Mouse (Mus musculus): ENCODE data around the gene Gna14.

Gna14 gene

DNA sequence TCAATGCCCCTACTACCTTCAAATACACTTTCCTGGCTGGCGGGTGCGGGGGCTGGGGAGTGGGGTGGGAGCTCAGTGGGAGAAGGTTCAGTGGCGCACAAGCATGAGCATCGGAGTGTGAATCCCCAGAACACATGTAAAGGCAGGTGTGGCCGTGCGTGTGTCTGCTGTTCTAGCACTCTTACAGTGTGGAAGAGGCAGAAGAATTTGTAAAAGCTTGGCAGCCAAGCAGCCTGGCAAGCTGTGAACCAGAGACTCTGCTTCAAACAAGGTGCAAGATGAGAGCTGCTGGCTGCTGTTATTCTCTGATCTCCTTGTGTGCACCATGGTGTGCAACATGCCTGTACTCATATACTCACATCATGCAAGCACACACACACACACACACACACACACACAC lies 11.1 kb downstream of the Gna14 start:
- POLR2A ChIA-PET, result interaction anchor here in 1 of 4 experiments (0.6 to 0.9 kb wide), 2 partner anchors 11 to 296 kb away, joined by 3 to 4 read pairs; partner anchors contain the start of gene Gna14
- CTCF ChIA-PET, result interaction anchor here in 1 of 4 experiments (1.1 kb wide), 1 partner anchor 11 kb away, joined by 3 read pairs; the partner anchor contains the start of gene Gna14

- ChIA-PET POLR2A (no interaction called here), CTCF (no interaction called here)
Observed at GRCm38 (mm10) chr19:16447832-16448621, 12.5 kb downstream of the Gna14 start.

DNA sequence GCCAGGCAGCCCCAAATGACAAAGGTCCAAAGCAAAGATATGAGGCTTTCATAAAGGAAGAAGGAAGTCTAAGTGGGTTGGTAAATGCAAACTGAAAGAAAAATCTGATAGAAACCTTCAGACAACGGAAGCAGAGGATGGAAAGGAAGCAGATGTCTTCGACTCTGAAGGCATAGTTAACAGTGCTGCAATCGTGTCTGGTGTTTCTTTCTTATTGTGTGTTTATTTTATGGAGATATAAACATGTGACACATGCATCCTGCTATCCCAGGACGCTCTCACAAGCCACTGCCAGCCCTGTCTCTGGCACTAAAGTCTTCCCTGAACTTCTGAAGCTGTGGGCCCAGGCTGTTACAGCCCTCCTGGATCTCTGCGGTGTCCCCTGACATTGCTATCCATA lies 13.2 kb downstream of the Gna14 start:
- ChIA-PET CTCF (no interaction called here), POLR2A (no interaction called here)

DNA sequence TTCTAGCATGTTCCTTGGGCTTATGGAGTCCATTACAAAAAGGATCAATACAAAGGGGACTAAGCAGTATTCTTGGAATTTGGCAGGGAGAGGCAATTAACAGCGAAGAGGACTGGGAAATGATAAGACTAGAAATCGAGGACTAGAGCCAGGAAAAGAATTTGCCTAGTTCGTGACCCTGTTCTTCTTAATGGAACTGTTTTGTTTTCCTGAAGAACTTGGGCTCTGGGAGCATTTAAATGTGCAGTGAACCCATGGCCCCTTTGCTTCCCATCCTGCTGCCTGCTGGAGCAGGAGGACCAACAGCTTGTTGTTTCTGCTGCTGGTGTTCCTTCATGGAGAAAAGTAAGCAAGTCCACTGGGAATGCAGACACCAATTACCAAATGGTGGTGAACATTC lies 15.3 kb downstream of the Gna14 start:
- POLR2A ChIA-PET, result interaction anchor here in 1 of 4 experiments (1.3 kb wide), 1 partner anchor 14 kb away, joined by 5 read pairs; no protein-coding TSS in a partner anchor
- CTCF ChIA-PET, result no interaction called here

GRCm38 (mm10) chr19:16456181-16456580 lies 20.6 kb downstream of the Gna14 start:
- POLR2A ChIA-PET, result no interaction called here
- CTCF ChIA-PET, result no interaction called here

GRCm38 (mm10) chr19:16457127-16457526 lies 21.6 kb downstream of the Gna14 start:
- ChIA-PET POLR2A (no interaction called here), CTCF (interaction anchor here in 2 of 4 experiments (0.6 kb wide), 2 partner anchors 27 to 248 kb away, joined by 3 to 4 read pairs; no protein-coding TSS in a partner anchor)

- CTCF ChIA-PET, result interaction anchor here in 1 of 4 experiments (0.6 kb wide), 1 partner anchor 80 kb away, joined by 3 read pairs; no protein-coding TSS in a partner anchor
- POLR2A ChIA-PET, result interaction anchor here in 1 of 4 experiments (0.7 to 1.0 kb wide), 2 partner anchors 10 to 651 kb away, joined by 3 to 4 read pairs; no protein-coding TSS in a partner anchor
Observed at GRCm38 (mm10) chr19:16459317-16459716, 23.8 kb downstream of the Gna14 start.

GRCm38 (mm10) chr19:16460292-16460691 lies 24.7 kb downstream of the Gna14 start:
- ChIA-PET CTCF (no interaction called here), POLR2A (interaction anchor here in 1 of 4 experiments (0.5 to 1.0 kb wide), 3 partner anchors 9 to 103 kb away, joined by 3 to 6 read pairs (median 3); no protein-coding TSS in a partner anchor)

GRCm38 (mm10) chr19:16460831-16461230 lies 25.3 kb downstream of the Gna14 start:
- ChIA-PET POLR2A (no interaction called here), CTCF (interaction anchor here in 1 of 4 experiments (1.2 kb wide), 1 partner anchor 25 kb away, joined by 4 read pairs; the partner anchor contains the start of gene Gna14)

- POLR2A ChIA-PET, result no interaction called here
- CTCF ChIA-PET, result no interaction called here
Observed at GRCm38 (mm10) chr19:16462461-16462860, 26.9 kb downstream of the Gna14 start.

DNA sequence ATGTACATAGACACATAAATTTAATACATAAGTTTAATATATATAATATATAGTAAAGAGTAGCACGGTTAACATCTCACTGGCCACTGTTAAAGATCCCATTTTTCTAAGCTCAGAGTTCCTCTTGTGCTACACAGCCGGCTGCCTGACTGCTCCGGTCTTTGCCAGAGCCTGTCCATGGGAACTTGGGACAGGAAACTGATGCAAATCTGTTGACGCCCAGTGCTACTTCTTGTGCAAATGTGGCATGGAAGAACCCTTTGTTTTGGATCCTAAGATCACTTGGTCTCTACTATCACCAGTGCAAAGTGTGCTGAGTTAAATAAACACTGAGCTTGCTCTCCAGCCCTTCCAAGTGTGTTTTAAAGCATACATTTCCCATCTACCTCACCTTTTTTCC lies 29.2 kb downstream of the Gna14 start:
- CTCF ChIA-PET, result interaction anchor here in 2 of 4 experiments (1.2 kb wide), 2 partner anchors 29 kb away, joined by 3 to 4 read pairs; partner anchors contain the start of gene Gna14 (in 2 of the 2)
- POLR2A ChIA-PET, result interaction anchor here in 2 of 4 experiments (0.8 to 1.2 kb wide), 7 partner anchors 14 to 97 kb away, joined by 3 to 5 read pairs (median 4); no protein-coding TSS in a partner anchor

- POLR2A ChIA-PET, result interaction anchor here in 1 of 4 experiments (0.7 kb wide), 1 partner anchor 9 kb away, joined by 3 read pairs; no protein-coding TSS in a partner anchor
- CTCF ChIA-PET, result no interaction called here
Observed at GRCm38 (mm10) chr19:16468756-16469374, 33.3 kb downstream of the Gna14 start.

DNA sequence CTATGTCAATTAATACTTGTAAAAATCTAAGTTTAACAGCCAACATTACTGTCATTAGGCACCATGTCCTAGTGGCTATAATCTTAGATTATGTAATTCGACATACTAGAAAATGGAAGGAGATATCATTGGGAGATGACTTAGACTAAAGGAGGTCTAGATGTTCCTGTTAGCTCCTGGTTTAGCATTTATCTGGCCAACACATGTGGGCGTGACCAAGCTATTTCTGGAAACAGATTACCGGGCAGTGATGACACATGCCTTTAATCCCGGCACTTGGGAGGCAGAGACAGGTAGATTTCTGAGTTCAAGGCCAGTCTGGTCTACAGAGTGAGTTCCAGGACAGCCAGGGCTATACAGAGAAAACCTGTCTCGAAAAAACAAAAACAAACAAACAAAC lies 37.1 kb downstream of the Gna14 start:
- ChIA-PET POLR2A (no interaction called here), CTCF (interaction anchor here in 1 of 4 experiments (0.7 kb wide), 1 partner anchor 182 kb away, joined by 3 read pairs; no protein-coding TSS in a partner anchor)

- ChIA-PET POLR2A (interaction anchor here in 2 of 4 experiments (0.6 to 1.3 kb wide), 2 partner anchors 14 to 171 kb away, joined by 4 to 6 read pairs; no protein-coding TSS in a partner anchor), CTCF (no interaction called here)
Observed at GRCm38 (mm10) chr19:16477314-16477946, 41.9 kb downstream of the Gna14 start.

DNA sequence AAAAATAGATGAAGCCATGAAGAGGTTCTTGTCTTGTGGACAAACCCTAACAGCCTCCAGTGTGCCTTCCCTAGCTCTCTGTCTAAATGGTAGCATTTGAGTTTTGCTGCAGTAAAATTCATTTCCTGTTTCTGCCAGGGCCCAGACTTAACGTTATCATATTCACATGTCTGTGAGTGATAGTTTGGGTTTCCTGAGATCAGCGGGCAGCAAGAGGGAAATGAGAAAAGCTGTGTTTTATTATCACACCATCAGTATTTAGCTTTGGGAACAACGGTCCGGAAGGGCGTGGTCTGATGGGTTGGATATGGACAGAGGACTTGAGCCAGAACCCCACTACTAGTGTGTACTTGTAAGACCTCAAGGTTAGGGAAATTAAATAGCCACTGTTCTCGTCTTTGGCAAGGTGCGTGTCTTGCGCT lies 42.6 kb downstream of the Gna14 start:
- POLR2A ChIA-PET, result interaction anchor here in 3 of 4 experiments (0.6 to 1.3 kb wide), 3 partner anchors 13 to 373 kb away, joined by 3 to 6 read pairs (median 4); no protein-coding TSS in a partner anchor
- CTCF ChIA-PET, result interaction anchor here in 1 of 4 experiments (0.8 kb wide), 1 partner anchor 20 kb away, joined by 3 read pairs; no protein-coding TSS in a partner anchor

GRCm38 (mm10) chr19:16482047-16482446 lies 46.5 kb downstream of the Gna14 start:
- ChIA-PET POLR2A (interaction anchor here in 1 of 4 experiments (1.1 kb wide), 1 partner anchor 11 kb away, joined by 4 read pairs; no protein-coding TSS in a partner anchor), CTCF (interaction anchor here in 1 of 4 experiments (0.7 kb wide), 1 partner anchor 477 kb away, joined by 4 read pairs; no protein-coding TSS in a partner anchor)

- ChIA-PET CTCF (interaction anchor here in 2 of 4 experiments (0.6 kb wide), 2 partner anchors 27 to 73 kb away, joined by 3 to 4 read pairs; no protein-coding TSS in a partner anchor), POLR2A (no interaction called here)
Observed at GRCm38 (mm10) chr19:16484237-16484636, 48.7 kb downstream of the Gna14 start.

GRCm38 (mm10) chr19:16484671-16485070 lies 49.1 kb downstream of the Gna14 start:
- ChIA-PET POLR2A (no interaction called here), CTCF (interaction anchor here in 2 of 4 experiments (0.6 kb wide), 2 partner anchors 27 to 73 kb away, joined by 3 to 4 read pairs; no protein-coding TSS in a partner anchor)

DNA sequence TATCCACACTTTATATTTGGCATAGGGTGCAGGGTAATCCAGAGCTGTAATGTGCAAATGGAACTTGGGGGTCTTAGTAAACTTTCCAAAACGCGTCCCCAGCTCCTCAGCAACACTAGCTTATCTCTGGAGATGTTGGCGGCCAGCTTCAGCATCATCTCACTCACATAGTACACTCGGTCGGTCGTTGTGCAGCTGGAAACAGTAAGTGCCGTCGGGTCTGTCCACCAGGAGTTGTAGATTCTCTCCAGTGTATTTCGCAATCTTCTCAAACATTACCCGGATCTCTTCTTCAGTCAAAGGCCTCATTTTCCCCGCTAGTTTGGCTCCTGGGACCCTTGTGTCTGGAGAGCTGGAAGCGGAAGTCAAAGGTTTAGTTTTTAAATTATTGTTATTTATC lies 55.2 kb downstream of the Gna14 start:
- ChIA-PET CTCF (interaction anchor here in 2 of 4 experiments (1.1 to 1.9 kb wide), 2 partner anchors 67 kb away, joined by 3 to 8 read pairs; no protein-coding TSS in a partner anchor), POLR2A (interaction anchor here in 2 of 4 experiments (0.8 to 1.5 kb wide), 3 partner anchors 13 to 124 kb away, joined by 3 to 5 read pairs (median 4); no protein-coding TSS in a partner anchor)

All from embryonic stem cell, embryonic (primary cell).